Mouse (Mus musculus) hindbrain, embryonic 11.5 days (tissue): ENCODE measurements around the gene Hoxa4. TPM values are rescaled to one million over a fixed set of nuclear protein-coding genes. Genes with fewer than 3 reads are reported as not detected.

Source experiments
- ATAC-seq: fragments of 200-750 bp; cut with Nextera tagmentation; 2 replicates; pipeline ENCODE4 v1.8.0; 2017; ENCODE audit warnings: mild to moderate bottlenecking, moderate TSS enrichment, moderate library complexity; ENCODE audit not compliant: low FRiP score
- DNase-seq: peaks from one replicate; pipeline ENCODE4 v3.0.0-alpha.2; 2015; ENCODE audit warnings: low spot score
- H3K27ac ChIP-seq: fragments of 300-500 bp; sonication (generic); 2 replicates; pipeline ENCODE4 v1.5.1; 2014; ENCODE audit warnings: mild to moderate bottlenecking, low read depth, low read length
- H3K27me3 ChIP-seq: fragments of 300-500 bp; sonication (generic); 2 replicates; pipeline ENCODE4 v1.6.1; 2014; ENCODE audit warnings: mild to moderate bottlenecking, low read length, moderate library complexity, mixed read lengths; ENCODE audit not compliant: control insufficient read depth, insufficient read depth
- H3K36me3 ChIP-seq: fragments of 300-500 bp; sonication (generic); 2 replicates; pipeline ENCODE4 v1.6.1; 2014; ENCODE audit warnings: mild to moderate bottlenecking, low read length, moderate library complexity, mixed read lengths; ENCODE audit not compliant: control insufficient read depth, insufficient read depth
- H3K4me1 ChIP-seq: fragments of 300-500 bp; sonication (generic); replicated peaks from 2 replicates; pipeline ENCODE4 v1.6.1; 2014; ENCODE audit warnings: low read length, mixed read lengths; ENCODE audit not compliant: control insufficient read depth, insufficient read depth
- H3K4me2 ChIP-seq: fragments of 300-500 bp; sonication (generic); replicated peaks from 2 replicates; pipeline ENCODE4 v1.6.1; 2014; ENCODE audit warnings: mild to moderate bottlenecking, low read depth, low read length
- H3K4me3 ChIP-seq: fragments of 300-500 bp; sonication (generic); 2 replicates; pipeline ENCODE4 v1.5.1; 2014; ENCODE audit warnings: low read depth, low read length
- H3K9ac ChIP-seq: fragments of 300-500 bp; sonication (generic); 2 replicates; pipeline ENCODE4 v1.6.1; 2014; ENCODE audit warnings: low read depth, low read length
- H3K9me3 ChIP-seq: fragments of 300-500 bp; sonication (generic); 2 replicates; pipeline ENCODE4 v1.6.1; 2016; ENCODE audit warnings: low read length; ENCODE audit not compliant: control insufficient read depth
- WGBS: fragments of 180-500 bp; shearing (Covaris S2); extraction: QIAGEN DNeasy Blood & Tissue Kit; methylation state at CpG from one replicate; pipeline ENCODE4 v1.1.7; 2014; 5-methylcytosine and 5-hydroxymethylcytosine counted together
- polyA plus RNA-seq: library from polyadenylated mRNA; unstranded; fragments of >200 nt; fragmentation: Nextera tagmentation; extraction: Ambion mirVana; gene quantifications from 2 replicates; pipeline ENCODE4 v1.2.1, GENCODE M21; 2014

The Hoxa4 gene
- 11.9 and 12.8 TPM in 2 replicates for polyA plus RNA-seq

DNA sequence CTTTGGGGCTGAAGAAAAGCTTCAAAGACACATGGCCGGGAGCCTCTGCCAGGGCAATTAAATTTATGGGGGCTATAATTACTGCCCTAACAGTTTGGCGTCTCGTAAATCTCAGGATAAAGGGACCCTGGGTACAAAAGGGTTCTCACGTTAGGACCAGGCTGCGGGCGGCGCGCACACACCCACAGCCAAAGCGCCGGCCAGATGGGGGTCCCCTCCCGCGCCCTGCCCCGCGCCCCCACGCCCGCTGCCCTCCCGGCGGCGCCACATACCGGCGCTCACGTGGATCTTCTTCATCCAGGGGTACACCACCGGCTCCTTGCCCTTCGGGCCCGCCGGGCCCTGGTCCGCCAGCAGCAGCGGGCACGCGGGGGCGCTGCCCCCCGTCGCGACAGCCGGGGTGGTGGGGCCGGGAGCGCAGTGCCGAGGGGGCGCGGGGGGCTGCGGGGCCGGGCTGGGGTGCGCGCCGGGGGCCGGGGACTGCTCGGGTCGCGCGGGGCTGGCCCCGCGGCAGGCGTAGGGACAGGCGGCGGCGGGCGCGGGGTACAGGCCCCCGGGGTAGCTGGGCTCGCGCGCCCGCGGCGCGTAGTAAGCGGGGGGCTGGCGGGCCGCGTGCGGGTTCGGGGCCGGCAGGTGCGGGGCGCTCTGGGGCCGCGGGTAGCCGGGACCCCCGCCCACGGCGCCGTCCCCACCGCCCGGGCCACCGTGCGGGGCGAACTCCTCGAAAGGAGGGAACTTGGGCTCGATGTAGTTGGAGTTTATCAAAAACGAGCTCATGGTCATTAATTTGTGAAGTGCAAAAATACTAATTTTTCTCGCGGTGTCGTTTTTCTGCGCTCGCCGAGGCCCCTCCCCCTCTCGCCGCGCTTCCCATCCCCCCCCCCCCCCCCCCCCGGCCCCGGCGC is at the start of gene Hoxa4:
Hoxa4 (minus strand) TSS at position 848 of the 905 bp plus-strand sequence.
- peak within 1 kb of the TSS; percentile 95 for H3K27ac ChIP-seq

DNA sequence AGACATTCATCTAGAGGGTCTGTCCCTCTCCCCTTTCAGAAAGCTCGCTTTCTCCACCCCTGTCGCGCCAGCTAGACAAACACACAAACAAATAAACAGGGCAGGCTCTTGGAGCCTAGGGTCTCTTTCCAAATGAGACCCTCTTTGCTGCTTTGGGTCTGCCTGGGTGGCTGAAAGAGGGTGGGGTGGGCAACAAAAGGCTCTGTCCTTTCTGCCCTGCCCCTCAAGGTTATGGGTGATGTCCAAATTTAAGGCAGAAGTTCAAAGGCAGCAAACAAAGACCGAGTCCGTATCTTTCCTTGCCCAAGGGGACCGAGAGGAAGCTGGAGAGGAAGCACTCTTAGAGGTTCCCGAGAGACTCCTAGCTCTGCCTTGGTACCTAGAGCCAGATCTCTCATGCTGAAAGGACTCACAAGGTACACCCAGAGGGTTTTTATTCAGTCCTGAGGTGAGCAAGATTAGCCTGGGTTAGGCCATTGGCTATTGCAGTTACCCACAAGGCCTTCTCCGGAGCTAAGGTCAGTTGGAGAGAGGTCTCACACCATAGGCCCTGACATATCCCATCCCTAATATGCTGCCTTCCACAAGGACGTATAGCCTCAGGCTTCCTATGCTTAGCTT is 49.6 kb upstream of the Hoxa4 start:
- H3K4me1 ChIP-seq = no peaks in the 10 kb centered on the region; the same call in 1 of the 2 replicates
- peaks cover 92% of the 10 kb centered on the region for H3K27me3 ChIP-seq
- no peaks in the 10 kb centered on the region for H3K36me3 ChIP-seq
- under 1% methylated on average over 9 of the region's 9 CpGs for WGBS
- DNase-seq (peak; percentile 61), ATAC-seq (no peak)
- no peak overlapping the region for H3K9ac ChIP-seq
- no peak overlapping the region for H3K27ac ChIP-seq
- no peak overlapping the region for H3K4me3 ChIP-seq
- no peak overlapping the region for H3K4me2 ChIP-seq
- H3K9me3 ChIP-seq = no peaks in the 10 kb centered on the region

More for the DNA sequence above, at the start of gene Hoxa4:
- peak; percentile 54 for ATAC-seq
- DNase-seq = peak; percentile 62
- peak within 1 kb of the TSS; percentile 85 for H3K9ac ChIP-seq
- H3K27me3 ChIP-seq = peaks cover 75% of the 10 kb centered on the region
- H3K36me3 ChIP-seq = no peaks in the 10 kb centered on the region
- under 1% methylated on average over 58 of the region's 102 CpGs for WGBS
- H3K4me1 ChIP-seq = peaks cover 2% of the 10 kb centered on the region; the same call in 1 of the 2 replicates
- peak within 1 kb of the TSS; percentile 49 for H3K4me3 ChIP-seq
- peak within 1 kb of the TSS; percentile 62 for H3K4me2 ChIP-seq
- H3K9me3 ChIP-seq = no peaks in the 10 kb centered on the region

DNA sequence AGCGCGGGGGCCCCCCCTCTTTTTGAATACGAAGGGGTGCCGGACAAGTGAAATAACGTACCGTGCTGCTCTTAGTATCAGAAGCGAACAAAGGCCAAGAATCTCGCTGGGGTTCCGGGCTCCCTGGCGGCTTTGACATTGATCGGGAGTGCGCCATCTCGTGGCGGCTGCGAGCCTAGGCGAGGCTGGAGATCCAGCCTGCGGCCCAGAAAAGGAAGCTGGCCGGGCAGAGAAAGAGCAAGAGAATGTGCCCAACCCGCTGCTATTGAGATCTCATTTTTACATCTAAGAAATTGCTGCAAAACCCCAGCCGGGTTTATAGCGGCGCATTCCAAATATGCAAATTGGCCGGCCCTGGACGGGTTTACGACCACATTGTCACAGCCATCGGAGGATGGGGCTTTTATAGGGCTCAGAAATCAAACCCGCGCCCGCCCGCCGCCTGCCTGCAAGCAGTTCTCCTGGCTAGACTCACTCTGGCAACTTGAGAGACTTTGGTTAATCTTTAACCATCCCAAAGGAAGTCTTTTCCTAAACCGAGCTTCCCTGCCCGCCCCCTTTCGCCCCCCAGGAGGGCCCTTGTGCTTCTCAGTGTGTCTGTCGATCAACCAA is 48.9 kb upstream of the Hoxa4 start, which contains the start of gene Hoxa10:
Hoxa10 (minus strand) TSS at position 466 of the 612 bp plus-strand sequence.
- 1% methylated on average over 35 of the region's 35 CpGs for WGBS

DNA sequence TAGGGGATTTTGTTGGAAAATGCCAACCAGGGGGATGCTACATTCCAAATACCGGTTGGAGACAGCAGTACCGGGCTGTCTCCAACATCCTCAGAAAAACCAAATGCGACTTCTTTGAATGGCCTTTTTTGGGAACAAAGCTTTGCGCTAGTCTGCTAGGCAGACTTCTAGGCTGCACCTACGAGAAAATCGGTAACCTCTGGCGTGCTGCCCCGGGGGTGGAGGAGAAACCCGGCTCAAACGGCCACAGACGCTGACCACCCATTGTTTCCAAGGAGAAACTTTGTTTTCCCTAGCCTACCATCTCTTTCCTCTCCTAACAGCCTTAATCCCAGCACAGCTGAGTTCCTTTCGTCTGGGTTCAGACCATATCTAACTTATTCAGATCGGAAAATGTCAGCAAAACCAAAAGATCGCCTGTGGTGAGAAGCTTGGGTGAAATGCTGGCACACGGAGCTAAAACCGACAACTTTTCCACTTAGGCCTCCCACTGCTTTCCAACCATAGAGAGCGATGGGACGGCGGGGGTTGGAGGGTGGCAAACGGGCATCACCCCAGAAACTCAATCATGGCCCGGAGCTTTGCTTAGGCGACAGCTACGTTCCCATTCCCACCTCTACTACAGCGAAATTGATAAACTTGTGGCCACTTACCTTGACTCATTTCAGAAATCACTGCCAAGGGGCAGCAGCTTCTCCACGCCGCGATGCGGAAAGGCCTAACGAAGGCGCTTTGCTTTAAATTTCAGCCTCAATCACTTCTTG is 48.3 kb upstream of the Hoxa4 start:
- Histone ChIP-seq H3K4me3 (no peak overlapping the region), H3K27me3 (peaks cover 92% of the 10 kb centered on the region), H3K4me1 (no peaks in the 10 kb centered on the region), H3K4me2 (no peak overlapping the region), H3K36me3 (no peaks in the 10 kb centered on the region), H3K9me3 (no peaks in the 10 kb centered on the region), H3K27ac (no peak overlapping the region), H3K9ac (no peak overlapping the region)
- ATAC-seq = no peak
- WGBS = 1% methylated on average over 30 of the region's 30 CpGs
- DNase-seq = peak; percentile 62

More for the DNA sequence above, 48.9 kb upstream of the Hoxa4 start, which contains the start of gene Hoxa10:
- ATAC-seq (no peak), DNase-seq (peak; percentile 61)
- Histone ChIP-seq H3K27ac (no peak within 1 kb of the TSS), H3K9me3 (no peaks in the 10 kb centered on the region), H3K27me3 (peaks cover 92% of the 10 kb centered on the region), H3K36me3 (no peaks in the 10 kb centered on the region), H3K4me1 (no peaks in the 10 kb centered on the region), H3K4me2 (no peak within 1 kb of the TSS), H3K4me3 (no peak within 1 kb of the TSS), H3K9ac (no peak within 1 kb of the TSS)

DNA sequence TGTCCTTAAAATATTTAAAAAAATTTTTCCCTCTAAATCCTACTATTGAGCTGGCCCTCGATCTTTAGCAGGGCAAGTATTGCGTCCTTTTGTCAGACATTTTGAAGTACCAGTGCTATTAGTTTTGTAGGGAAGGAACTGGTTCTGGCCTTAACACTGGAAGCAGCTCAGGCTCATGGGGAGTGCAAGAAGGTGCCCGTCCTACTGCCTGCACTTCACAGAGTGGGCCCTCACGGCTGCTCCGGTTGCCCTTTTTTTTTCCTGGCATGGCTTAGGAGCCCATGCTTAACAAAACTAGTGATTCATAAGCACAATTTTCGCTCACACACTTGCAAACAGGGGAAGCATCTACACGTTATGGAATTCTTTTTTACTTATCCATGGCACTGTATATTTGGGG is 47.4 kb upstream of the Hoxa4 start:
- Histone ChIP-seq H3K9me3 (no peaks in the 10 kb centered on the region), H3K27me3 (peaks cover 94% of the 10 kb centered on the region), H3K4me2 (no peak overlapping the region), H3K4me3 (no peak overlapping the region), H3K4me1 (0 out of 2 replicates have a peak, but pooled peaks cover 3% of the 10 kb centered on the region), H3K9ac (no peak overlapping the region), H3K36me3 (no peaks in the 10 kb centered on the region), H3K27ac (no peak overlapping the region)
- ATAC-seq = no peak
- WGBS = under 1% methylated on average over 7 of the region's 7 CpGs
- DNase-seq = peak; percentile 63

DNA sequence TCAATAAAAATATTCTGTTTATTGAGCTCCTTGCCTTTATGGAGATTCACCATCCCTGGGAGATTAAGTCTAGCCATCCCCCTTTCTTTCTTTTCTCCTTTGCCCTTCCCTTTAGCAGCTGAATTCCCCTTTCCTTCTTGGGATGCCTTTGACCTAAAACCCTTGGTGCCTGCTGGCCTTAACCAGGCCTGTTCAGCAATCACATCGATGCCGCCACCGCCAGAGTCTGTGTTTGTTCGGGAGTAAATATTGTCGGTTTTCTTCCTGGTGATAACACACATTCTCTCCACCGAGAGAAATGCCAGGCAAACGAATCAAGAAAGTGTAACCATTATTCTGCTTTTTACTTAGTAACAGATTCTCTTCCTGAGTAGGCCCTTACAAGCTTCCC is 46.6 kb upstream of the Hoxa4 start:
- 3% methylated on average over 7 of the region's 7 CpGs for WGBS
- ATAC-seq (no peak), DNase-seq (peak; percentile 64)
- no peaks in the 10 kb centered on the region for H3K36me3 ChIP-seq
- 0 out of 2 replicates have a peak, but pooled peaks cover 3% of the 10 kb centered on the region for H3K4me1 ChIP-seq
- H3K27ac ChIP-seq = no peak overlapping the region
- peaks cover 94% of the 10 kb centered on the region for H3K27me3 ChIP-seq
- no peak overlapping the region for H3K4me3 ChIP-seq
- no peaks in the 10 kb centered on the region for H3K9me3 ChIP-seq
- H3K9ac ChIP-seq = no peak overlapping the region
- no peak overlapping the region for H3K4me2 ChIP-seq

DNA sequence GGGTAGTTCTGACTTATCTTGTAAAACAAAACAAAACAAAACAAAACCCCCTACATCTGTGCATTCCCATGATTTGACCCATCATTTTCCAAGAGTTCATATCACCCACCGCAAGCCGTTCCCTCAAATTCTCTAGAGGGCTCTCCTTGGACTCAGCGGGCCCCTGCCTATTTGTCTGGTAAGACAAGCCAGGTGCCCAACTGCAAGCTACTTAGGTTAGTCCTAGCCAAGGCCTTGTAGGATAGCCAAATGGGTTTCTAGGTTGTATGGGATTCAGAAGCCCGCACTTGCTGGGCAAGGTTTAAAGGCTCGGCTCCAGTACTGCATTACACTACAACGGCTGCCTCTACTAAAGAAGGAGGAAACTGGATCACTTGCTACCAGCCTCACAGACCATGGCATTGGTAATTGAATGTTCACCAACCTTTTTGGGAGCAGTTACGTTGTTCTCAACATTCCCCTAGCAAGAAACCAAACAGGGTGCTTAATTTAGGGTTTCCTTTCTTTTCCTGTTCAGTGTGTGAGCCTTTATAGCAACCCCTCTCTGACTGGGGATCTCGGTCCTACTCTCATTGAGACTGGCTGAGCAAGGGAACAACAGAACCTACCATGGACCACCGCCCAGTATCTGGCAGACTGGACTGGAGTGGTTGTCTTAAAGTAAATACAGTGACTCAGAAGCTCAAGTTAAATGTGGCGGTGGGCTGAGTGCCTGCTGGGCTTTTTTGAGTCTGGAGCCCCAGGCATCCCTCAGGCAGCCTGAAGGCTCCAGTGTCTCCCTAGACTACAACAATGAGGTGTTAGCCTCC is 46.0 kb upstream of the Hoxa4 start:
- Histone ChIP-seq H3K4me2 (no peak overlapping the region), H3K36me3 (no peaks in the 10 kb centered on the region), H3K4me3 (no peak overlapping the region), H3K27me3 (peaks cover 94% of the 10 kb centered on the region), H3K4me1 (0 out of 2 replicates have a peak, but pooled peaks cover 3% of the 10 kb centered on the region), H3K9me3 (no peaks in the 10 kb centered on the region), H3K27ac (no peak overlapping the region), H3K9ac (no peak overlapping the region)
- DNase-seq (peak; percentile 58), ATAC-seq (no peak)
- WGBS = 9% methylated on average over 10 of the region's 10 CpGs
